Mouse (Mus musculus): ENCODE data around the gene Npm3. TPM values are rescaled to one million over a fixed set of nuclear protein-coding genes. Genes with fewer than 3 reads are reported as not detected.

Gene Npm3
- polyA plus RNA-seq, 1 experiment from 2014 or later: 7.4 TPM

GRCm38 (mm10) chr19:45731658-45732057, 17.7 kb downstream of the Npm3 start:
- no peak overlapping the region for H3K9ac ChIP-seq (ENCODE audit: low read depth, low read length)
- H3K27ac ChIP-seq (ENCODE audit: low read depth, low read length): no peak overlapping the region
- WGBS: 82% methylated on average over 7 of the region's 7 CpGs
- DNase-seq (ENCODE audit: low spot score): no peak
- no peaks in the 10 kb centered on the region for H3K36me3 ChIP-seq (ENCODE audit: control insufficient read depth, insufficient read depth, low read length)
- H3K9me3 ChIP-seq (ENCODE audit: control insufficient read depth, low read length): no peaks in the 10 kb centered on the region
- H3K4me2 ChIP-seq (replicated peaks; ENCODE audit: low read depth, low read length): no peak overlapping the region
- ATAC-seq (ENCODE audit: low FRiP score): no peak
- H3K4me1 ChIP-seq (replicated peaks; ENCODE audit: control insufficient read depth, insufficient read depth, low read length): no peaks in the 10 kb centered on the region; the same call in 1 of the 2 replicates
- H3K27me3 ChIP-seq (ENCODE audit: control insufficient read depth, insufficient read depth, low read length): peaks cover 91% of the 10 kb centered on the region
- H3K4me3 ChIP-seq (ENCODE audit: low read depth, low read length): no peak overlapping the region

- ATAC-seq (ENCODE audit: low FRiP score) (no peak), DNase-seq (ENCODE audit: low spot score) (no peak)
- peaks cover 89% of the 10 kb centered on the region for H3K27me3 ChIP-seq (ENCODE audit: control insufficient read depth, insufficient read depth, low read length)
- H3K27ac ChIP-seq (ENCODE audit: low read depth, low read length): no peak overlapping the region
- H3K4me2 ChIP-seq (replicated peaks; ENCODE audit: low read depth, low read length): no peak overlapping the region
- no peaks in the 10 kb centered on the region; the same call in 1 of the 2 replicates for H3K4me1 ChIP-seq (replicated peaks; ENCODE audit: control insufficient read depth, insufficient read depth, low read length)
- 68% methylated on average over 8 of the region's 8 CpGs for WGBS
- no peak overlapping the region for H3K9ac ChIP-seq (ENCODE audit: low read depth, low read length)
- H3K9me3 ChIP-seq (ENCODE audit: control insufficient read depth, low read length): no peaks in the 10 kb centered on the region
- H3K36me3 ChIP-seq (ENCODE audit: control insufficient read depth, insufficient read depth, low read length): no peaks in the 10 kb centered on the region
- H3K4me3 ChIP-seq (ENCODE audit: low read depth, low read length): no peak overlapping the region
These were observed 19.3 kb downstream of the Npm3 start for GRCm38 (mm10) chr19:45730042-45730441.

GRCm38 (mm10) chr19:45727231-45727630, 22.2 kb downstream of the Npm3 start:
- no peak for ATAC-seq (ENCODE audit: low FRiP score)

GRCm38 (mm10) chr19:45725677-45726277, 23.6 kb downstream of the Npm3 start:
- Histone ChIP-seq H3K27me3 (ENCODE audit: control insufficient read depth, insufficient read depth, low read length) (peaks cover 83% of the 10 kb centered on the region), H3K9me3 (ENCODE audit: control insufficient read depth, low read length) (no peaks in the 10 kb centered on the region), H3K9ac (ENCODE audit: low read depth, low read length) (no peak overlapping the region), H3K4me1 (replicated peaks; ENCODE audit: control insufficient read depth, insufficient read depth, low read length) (no peaks in the 10 kb centered on the region), H3K36me3 (ENCODE audit: control insufficient read depth, insufficient read depth, low read length) (no peaks in the 10 kb centered on the region), H3K27ac (ENCODE audit: low read depth, low read length) (no peak overlapping the region), H3K4me3 (ENCODE audit: low read depth, low read length) (no peak overlapping the region), H3K4me2 (replicated peaks; ENCODE audit: low read depth, low read length) (no peak overlapping the region)
- peak; percentile 49 for DNase-seq (ENCODE audit: low spot score)
- no peak for ATAC-seq (ENCODE audit: low FRiP score)
- 34% methylated on average over 14 of the region's 14 CpGs for whole genome bisulfite sequencing

More at GRCm38 (mm10) chr19:45727231-45727630, 22.2 kb downstream of the Npm3 start:
- Histone ChIP-seq H3K27me3 (ENCODE audit: control insufficient read depth, insufficient read depth, low read length) (peaks cover 85% of the 10 kb centered on the region), H3K4me2 (replicated peaks; ENCODE audit: low read depth, low read length) (no peak overlapping the region), H3K27ac (ENCODE audit: low read depth, low read length) (no peak overlapping the region), H3K4me1 (replicated peaks; ENCODE audit: control insufficient read depth, insufficient read depth, low read length) (no peaks in the 10 kb centered on the region), H3K9ac (ENCODE audit: low read depth, low read length) (no peak overlapping the region), H3K9me3 (ENCODE audit: control insufficient read depth, low read length) (no peaks in the 10 kb centered on the region), H3K36me3 (ENCODE audit: control insufficient read depth, insufficient read depth, low read length) (no peaks in the 10 kb centered on the region), H3K4me3 (ENCODE audit: low read depth, low read length) (no peak overlapping the region)
- no peak for DNase-seq (ENCODE audit: low spot score)
- 81% methylated on average over 10 of the region's 10 CpGs for WGBS

- H3K4me2 ChIP-seq (replicated peaks; ENCODE audit: low read depth, low read length): no peak overlapping the region
- H3K9me3 ChIP-seq (ENCODE audit: control insufficient read depth, low read length): no peaks in the 10 kb centered on the region
- no peaks in the 10 kb centered on the region for H3K36me3 ChIP-seq (ENCODE audit: control insufficient read depth, insufficient read depth, low read length)
- no peaks in the 10 kb centered on the region for H3K4me1 ChIP-seq (replicated peaks; ENCODE audit: control insufficient read depth, insufficient read depth, low read length)
- peaks cover 84% of the 10 kb centered on the region for H3K27me3 ChIP-seq (ENCODE audit: control insufficient read depth, insufficient read depth, low read length)
- no peak for ATAC-seq (ENCODE audit: low FRiP score)
- no peak overlapping the region for H3K4me3 ChIP-seq (ENCODE audit: low read depth, low read length)
- no peak overlapping the region for H3K9ac ChIP-seq (ENCODE audit: low read depth, low read length)
- DNase-seq (ENCODE audit: low spot score): no peak
- WGBS: 74% methylated on average over 5 of the region's 5 CpGs
- H3K27ac ChIP-seq (ENCODE audit: low read depth, low read length): no peak overlapping the region
These were observed 27.2 kb downstream of the Npm3 start for GRCm38 (mm10) chr19:45722188-45722587.

- H3K36me3 ChIP-seq (ENCODE audit: control insufficient read depth, insufficient read depth, low read length): no peaks in the 10 kb centered on the region
- H3K27me3 ChIP-seq (ENCODE audit: control insufficient read depth, insufficient read depth, low read length): peaks cover 73% of the 10 kb centered on the region
- H3K9me3 ChIP-seq (ENCODE audit: control insufficient read depth, low read length): no peaks in the 10 kb centered on the region
- no peak overlapping the region for H3K4me2 ChIP-seq (replicated peaks; ENCODE audit: low read depth, low read length)
- H3K4me3 ChIP-seq (ENCODE audit: low read depth, low read length): no peak overlapping the region
- ATAC-seq (ENCODE audit: low FRiP score): no peak
- no peak overlapping the region for H3K27ac ChIP-seq (ENCODE audit: low read depth, low read length)
- no peak for DNase-seq (ENCODE audit: low spot score)
- H3K4me1 ChIP-seq (replicated peaks; ENCODE audit: control insufficient read depth, insufficient read depth, low read length): no peaks in the 10 kb centered on the region
- 77% methylated on average over 3 of the region's 3 CpGs for WGBS
- H3K9ac ChIP-seq (ENCODE audit: low read depth, low read length): no peak overlapping the region
These were observed 31.1 kb downstream of the Npm3 start for GRCm38 (mm10) chr19:45718286-45718685.

GRCm38 (mm10) chr19:45717493-45718220, 31.7 kb downstream of the Npm3 start:
- H3K4me3 ChIP-seq (ENCODE audit: low read depth, low read length): 0 out of 2 replicates have a peak overlapping the region, but pooled peaks have one; percentile 14
- WGBS: 3% methylated on average over 16 of the region's 16 CpGs
- DNase-seq (ENCODE audit: low spot score) (peak; percentile 74), ATAC-seq (ENCODE audit: low FRiP score) (peak; percentile 78)
- H3K9me3 ChIP-seq (ENCODE audit: control insufficient read depth, low read length): no peaks in the 10 kb centered on the region
- H3K27me3 ChIP-seq (ENCODE audit: control insufficient read depth, insufficient read depth, low read length): peaks cover 70% of the 10 kb centered on the region
- peak overlapping the region; percentile 39 for H3K4me2 ChIP-seq (replicated peaks; ENCODE audit: low read depth, low read length)
- H3K9ac ChIP-seq (ENCODE audit: low read depth, low read length): peak overlapping the region; percentile 8; the same call in 1 of the 2 replicates
- H3K27ac ChIP-seq (ENCODE audit: low read depth, low read length): peak overlapping the region; percentile 72
- no peaks in the 10 kb centered on the region for H3K36me3 ChIP-seq (ENCODE audit: control insufficient read depth, insufficient read depth, low read length)
- no peaks in the 10 kb centered on the region for H3K4me1 ChIP-seq (replicated peaks; ENCODE audit: control insufficient read depth, insufficient read depth, low read length)

GRCm38 (mm10) chr19:45708704-45709103, 40.7 kb downstream of the Npm3 start:
- H3K4me2 ChIP-seq (replicated peaks; ENCODE audit: low read depth, low read length): no peak overlapping the region
- H3K9me3 ChIP-seq (ENCODE audit: control insufficient read depth, low read length): no peaks in the 10 kb centered on the region
- H3K9ac ChIP-seq (ENCODE audit: low read depth, low read length): no peak overlapping the region
- peaks cover 12% of the 10 kb centered on the region for H3K27me3 ChIP-seq (ENCODE audit: control insufficient read depth, insufficient read depth, low read length)
- no peak overlapping the region for H3K4me3 ChIP-seq (ENCODE audit: low read depth, low read length)
- H3K27ac ChIP-seq (ENCODE audit: low read depth, low read length): no peak overlapping the region
- no peaks in the 10 kb centered on the region for H3K4me1 ChIP-seq (replicated peaks; ENCODE audit: control insufficient read depth, insufficient read depth, low read length)
- WGBS: 72% methylated on average over 3 of the region's 3 CpGs
- DNase-seq (ENCODE audit: low spot score): no peak
- no peak for ATAC-seq (ENCODE audit: low FRiP score)
- no peaks in the 10 kb centered on the region for H3K36me3 ChIP-seq (ENCODE audit: control insufficient read depth, insufficient read depth, low read length)
